Mouse (Mus musculus): ENCODE results near the gene 2310022B05Rik.

The 2310022B05Rik gene

DNA sequence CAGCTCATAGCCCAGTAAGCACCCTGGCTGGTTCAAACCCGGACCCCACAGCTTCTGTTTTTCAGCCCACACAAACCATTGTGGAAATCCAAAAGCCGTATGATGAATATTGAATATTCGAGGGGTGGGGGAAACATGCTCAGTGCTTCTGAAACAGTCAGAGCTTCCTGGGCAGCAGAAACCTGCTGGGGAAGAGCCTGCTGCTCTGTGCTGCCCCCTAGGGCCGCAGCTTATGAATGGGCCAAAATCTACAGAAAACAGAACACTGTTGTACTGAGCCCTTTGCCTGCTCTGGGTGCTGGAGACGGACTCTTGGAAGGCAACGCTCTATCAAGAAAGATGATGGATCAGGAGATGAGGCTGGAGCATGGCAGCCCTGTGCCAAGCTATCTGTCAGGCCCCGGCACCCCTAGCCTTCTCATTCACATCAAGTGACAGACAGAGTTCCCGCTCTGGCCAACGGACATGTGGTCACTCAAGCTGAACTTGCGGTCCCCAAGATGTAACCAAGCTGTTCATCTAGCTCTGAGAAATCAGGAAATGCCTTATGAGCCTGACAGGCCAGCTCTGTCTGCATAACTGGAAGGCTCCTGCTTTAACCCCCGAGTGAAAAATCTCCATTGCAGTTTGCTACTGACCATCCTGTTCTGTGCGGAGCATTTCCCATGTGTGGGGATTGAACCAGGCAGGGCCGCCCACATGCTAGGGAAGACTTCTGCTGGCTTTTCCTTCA is 54.8 kb downstream of the 2310022B05Rik start:
- DNase-seq (ENCODE audit: low spot score), result no peak

DNA sequence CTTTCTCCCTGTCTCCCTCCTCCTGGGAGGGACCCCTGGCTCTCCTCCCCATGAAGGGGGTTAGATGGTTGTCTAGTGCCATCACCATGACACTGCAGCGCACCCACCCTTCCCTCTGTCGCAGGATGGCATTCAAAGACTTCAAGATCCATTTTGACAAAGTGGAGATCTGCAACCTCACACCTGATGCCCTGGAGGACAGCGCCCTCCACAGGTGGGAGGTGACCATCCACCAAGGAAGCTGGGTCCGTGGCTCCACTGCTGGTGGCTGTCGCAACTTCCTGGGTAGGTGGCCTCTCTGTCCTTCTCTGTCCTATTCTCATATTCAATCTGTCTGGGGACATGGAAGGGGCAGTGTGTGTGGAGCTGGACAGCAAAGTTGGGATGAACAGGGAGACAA is 59.1 kb downstream of the 2310022B05Rik start:
- DNase-seq (ENCODE audit: low spot score), result no peak

DNA sequence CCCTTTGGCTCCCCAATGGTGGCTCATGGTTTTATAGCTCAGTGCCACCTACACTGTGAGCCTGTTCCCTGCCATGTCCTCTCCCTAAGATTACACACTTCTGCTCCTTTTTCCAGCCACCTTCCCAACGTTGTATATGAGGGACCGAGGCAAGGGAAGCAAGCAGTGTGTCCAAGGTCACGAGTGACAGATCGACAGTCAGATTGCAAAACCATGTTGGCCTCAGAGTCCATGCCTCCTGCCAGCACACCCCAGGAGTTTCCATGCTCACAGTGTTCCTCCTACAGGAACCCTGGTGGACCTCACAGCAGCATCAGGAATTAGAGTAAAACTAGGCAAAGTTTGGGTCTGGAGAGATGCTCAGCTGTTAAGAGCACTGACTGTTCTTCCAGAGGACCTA is 73.8 kb downstream of the 2310022B05Rik start:
- no peak for DNase-seq (ENCODE audit: low spot score)

DNA sequence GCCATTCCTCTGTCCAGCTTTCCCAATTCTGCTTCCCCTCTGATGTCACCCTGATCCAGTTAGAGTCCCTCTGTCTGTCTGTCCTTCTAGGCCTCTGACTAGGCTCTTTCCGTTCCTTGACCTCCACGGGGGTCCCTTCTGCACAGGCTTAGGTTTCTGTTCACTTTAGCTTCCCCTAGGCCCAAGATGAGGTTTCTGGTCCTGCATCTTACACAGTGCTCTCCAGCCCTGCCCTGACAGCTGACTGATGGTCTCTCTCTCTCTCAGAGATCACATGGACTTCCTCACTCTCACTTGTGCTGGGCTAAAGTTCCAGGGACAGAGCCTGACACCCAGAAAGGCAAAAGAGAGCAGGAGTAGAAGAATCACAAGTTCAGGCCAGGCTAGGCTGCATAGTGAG is 76.6 kb downstream of the 2310022B05Rik start:
- no peak for DNase-seq (ENCODE audit: low spot score)
